Mouse (Mus musculus): ENCODE measurements around the gene Elmo1.

- TF ChIP-seq GATA1 (IDR thresholded peaks at IDR 0.05; ENCODE audit: borderline replicate concordance, low read length) (no peak), FLI1 (IDR thresholded peaks at IDR 0.05; ENCODE audit: low read length) (no peak)
These were observed 307.9 kb downstream of the Elmo1 start for GRCm38 (mm10) chr13:20398311-20398710.

Data from megakaryocyte, embryonic 14.5 days (primary cell).